Mouse (Mus musculus) frontal cortex, postnatal 14 days (tissue): ENCODE results near the gene Twist2.

Source experiments
- DNase-seq, 2 experiments: peaks; one replicate each; pipeline ENCODE4 v3.0.0; 2022; ENCODE audit warnings: low spot score in 2 of 2

The Twist2 gene

DNA sequence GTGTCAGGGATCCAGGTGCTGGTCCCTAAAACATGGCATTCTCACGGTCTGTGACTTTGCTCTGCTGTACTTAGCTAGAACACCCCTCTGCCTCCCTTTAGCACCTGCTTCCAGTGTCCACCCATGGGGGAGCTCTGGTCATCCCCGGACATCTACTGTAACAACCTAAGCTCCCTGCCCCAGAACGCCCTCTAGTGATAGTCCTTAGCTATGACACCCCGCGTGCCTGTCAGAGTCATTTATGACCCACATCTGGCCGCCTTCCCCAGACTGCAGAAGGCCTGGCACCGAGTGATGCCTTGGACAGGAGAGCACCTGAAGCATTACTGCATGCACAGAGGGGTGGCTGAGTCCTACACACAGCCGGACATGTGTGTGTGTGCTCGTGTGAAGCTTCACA lies 18.0 kb downstream of the Twist2 start:
- no peak for DNase-seq

DNA sequence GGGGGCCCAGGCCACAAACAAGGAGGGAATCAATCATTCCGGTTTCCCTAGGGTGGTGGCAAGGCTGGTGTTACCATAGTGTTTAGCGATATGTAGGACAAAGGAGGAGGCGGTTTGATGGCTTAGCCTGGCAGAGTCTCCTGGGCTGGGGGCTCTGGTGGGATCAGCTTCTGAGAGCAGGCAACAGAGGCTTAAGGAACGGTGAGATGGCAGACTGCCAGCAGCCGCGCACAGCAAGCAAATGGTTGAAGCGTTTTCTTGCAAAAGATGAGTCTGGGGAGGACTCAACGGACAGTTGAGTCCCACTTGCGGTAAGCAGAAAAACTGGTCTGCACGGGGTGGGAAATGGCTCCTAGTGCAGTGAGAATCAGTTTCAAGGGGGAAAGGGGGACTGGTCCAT lies 19.3 kb downstream of the Twist2 start:
- no peak for DNase-seq

DNA sequence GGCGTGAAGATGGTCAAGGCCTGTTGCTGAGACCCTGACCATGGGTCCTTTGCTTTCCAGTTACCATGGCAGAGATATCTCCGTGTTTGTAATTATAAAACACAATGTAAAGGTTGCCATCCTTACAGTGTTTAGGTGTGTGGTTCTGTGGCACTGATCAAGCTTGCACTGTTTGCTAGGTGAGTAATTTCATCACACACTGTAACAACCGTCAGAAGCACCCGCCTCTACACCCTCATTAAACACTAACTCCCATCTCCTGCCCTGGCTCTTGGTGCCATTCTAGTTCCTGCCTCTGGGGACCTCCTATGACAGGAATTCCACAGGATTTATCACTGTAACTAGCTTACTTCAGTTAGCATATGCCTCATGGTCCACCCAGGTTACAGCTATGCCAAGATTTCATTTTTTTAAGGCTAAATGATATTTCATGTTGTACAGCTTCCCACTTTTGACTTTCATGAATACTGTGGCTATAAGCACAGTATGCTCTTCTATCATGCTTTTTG lies 21.1 kb downstream of the Twist2 start:
- no peak for DNase-seq

DNA sequence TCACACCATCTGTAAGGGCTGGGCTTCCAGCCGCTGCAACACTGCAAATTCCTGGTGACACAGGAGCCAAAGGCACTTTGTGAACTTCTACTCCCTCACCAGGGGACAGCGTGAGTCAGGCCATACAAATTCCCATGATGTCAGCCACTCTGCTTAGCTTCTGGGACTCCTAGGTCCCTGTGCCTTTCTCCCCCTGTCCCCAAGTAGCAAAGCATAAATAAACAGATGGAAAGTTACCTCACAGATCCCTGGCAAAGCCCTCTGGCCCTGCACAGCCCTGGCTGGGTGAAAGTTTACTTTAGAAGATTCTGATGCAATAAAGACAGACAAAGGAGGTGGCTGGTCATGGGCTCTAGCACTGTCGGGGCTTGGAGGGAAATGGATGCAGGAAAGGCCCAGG lies 22.3 kb downstream of the Twist2 start:
- DNase-seq: no peak

DNA sequence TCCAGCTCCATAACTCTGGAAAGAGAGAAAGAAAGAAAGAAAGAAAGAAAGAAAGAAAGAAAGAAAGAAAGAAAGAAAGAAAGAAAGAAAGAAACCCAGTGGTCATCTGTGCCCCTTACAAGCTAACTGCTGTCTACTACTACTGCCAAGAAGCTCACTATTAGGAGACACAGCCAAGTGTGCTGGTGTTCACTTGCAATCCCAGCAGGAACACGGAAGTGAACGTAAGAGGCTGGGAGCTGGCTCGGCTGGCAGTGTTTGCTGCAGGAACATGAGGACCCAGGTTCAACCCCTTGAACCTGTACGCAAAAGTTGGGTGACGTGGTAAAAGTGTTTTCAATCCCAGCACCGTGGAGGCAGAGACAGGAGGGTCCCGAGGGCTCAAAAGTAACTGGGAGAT lies 22.7 kb downstream of the Twist2 start:
- no peak for DNase-seq

DNA sequence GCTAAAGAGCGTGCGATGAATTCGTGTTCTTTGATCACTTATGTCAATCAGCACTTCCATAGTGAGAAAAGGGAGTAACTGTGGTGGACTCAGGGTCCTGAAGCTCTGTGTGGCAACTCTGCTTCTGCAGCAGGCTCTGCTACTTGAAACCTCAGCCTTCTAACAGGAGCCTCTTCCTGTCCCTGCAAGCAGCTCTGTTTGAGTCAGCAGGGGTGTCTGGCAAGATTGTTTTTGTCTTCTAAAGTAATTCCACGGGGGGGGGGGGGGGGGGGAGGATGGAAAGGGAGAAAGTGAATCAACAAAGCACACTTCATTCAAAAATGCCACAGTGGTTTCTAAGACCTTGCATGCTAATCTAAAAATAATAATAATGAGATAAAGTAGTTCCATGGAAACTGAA lies 24.0 kb downstream of the Twist2 start:
- no peak for DNase-seq

DNA sequence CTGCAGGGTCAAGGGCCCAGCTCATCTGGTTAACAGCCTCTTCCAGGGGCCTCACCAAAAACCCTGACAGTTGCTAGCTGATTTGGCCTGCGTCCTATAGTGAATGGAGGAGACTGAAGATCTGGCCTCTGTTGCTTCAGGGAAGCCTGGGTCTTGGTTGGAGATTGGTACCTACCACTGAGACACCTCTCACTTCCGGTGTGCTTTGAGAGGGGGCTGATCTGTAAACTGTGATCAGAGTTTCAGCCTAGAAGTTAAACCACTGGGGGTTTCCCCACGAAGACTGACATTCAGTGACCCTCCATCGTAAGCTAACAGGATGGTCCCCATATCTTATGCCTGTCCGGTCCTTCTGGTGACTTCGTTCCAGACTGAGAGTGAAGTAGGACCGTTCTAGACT lies 30.7 kb downstream of the Twist2 start:
- no peak for DNase-seq

DNA sequence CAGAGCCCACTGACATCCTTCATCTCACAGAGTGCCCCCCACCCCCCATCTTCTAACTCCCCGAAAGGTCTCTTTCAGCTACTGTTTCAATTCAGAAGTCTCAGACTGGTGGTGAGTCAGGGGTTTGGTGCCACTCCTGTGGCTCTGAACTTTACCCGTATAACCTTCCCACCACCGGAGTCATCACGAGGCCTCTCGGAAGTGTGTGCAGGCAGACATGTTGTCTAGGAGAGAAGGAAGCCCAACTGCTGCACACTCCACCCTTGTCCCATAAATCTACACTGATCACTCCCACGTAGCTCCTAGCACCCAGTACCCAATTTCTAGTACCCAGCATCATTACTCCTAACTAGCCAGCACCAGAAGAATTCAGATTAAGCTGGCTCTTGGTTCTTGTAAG lies 38.3 kb downstream of the Twist2 start:
- DNase-seq: no peak

DNA sequence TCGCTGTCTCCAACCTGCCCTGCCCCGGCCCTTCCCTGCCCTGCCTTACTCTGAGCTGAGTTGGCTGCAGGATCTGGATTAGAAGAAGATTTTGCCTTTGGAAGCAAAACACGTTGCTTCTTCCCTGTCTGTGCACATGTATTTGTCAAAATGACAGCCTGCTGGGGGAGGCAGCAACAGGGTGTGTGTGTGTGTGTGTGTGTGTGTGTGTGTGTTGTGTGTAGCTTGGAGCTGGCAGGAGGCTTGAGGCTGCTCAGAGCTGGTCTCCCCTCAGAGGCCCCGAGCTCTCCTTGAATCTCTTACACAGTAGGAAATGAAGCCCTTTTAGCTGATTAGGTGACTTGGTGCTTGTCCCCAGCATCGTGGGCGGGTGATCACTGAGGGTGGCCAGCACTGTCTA lies 38.7 kb downstream of the Twist2 start:
- DNase-seq: peak in 1 of 2 experiments; percentile 22

DNA sequence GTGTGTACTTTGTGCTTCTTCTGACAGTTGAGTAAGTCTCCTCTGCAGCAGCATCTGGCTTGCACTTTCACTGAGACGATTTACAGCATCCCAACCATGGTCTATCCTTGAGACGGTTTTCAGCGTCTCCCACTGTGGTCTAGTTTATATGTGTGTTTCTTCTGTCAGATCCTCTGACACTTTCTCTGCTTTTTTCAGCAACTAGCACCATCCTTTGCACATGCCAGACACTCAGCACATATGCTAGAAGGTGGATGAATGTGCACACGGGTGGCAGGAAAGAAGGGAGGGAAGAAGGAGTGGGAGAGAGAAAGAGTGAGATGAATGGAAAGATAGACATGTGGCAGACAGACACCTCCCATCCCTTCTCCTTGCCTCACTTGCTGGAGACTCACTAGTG lies 43.0 kb downstream of the Twist2 start:
- no peak for DNase-seq

DNA sequence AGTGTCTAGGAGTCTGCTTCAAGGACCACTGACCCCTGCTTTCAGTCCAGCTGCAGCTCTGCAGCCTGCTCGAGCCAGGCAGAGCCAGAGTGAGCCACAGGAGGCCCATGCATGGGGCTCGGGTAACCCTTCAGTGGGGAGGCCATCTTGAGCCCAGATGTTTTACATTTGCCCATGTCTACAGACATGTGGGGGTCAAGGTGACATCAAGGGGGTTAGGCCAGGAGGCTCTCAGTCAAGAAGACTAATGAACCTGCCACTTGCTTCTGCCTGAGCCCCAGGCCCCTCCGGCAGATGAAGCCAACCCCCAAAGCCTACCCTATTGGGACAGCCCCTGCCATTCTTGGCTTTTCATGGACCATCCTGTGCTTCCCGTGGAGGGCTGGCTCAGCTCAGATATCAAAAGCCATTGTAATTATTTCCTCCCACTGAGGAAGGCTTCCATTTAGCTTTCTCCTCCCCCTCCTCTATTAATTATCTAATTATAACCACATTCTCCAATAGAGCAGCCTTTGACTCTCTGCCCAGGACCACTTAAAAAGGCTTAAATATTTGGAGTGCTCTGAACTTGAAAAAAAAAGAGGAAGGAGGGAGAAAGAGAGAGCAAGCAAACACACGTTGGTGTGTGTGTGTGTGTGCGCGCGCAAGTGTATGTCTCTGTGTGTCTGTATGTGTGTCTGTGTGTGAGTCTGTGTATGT lies 43.6 kb downstream of the Twist2 start:
- no peak for DNase-seq

DNA sequence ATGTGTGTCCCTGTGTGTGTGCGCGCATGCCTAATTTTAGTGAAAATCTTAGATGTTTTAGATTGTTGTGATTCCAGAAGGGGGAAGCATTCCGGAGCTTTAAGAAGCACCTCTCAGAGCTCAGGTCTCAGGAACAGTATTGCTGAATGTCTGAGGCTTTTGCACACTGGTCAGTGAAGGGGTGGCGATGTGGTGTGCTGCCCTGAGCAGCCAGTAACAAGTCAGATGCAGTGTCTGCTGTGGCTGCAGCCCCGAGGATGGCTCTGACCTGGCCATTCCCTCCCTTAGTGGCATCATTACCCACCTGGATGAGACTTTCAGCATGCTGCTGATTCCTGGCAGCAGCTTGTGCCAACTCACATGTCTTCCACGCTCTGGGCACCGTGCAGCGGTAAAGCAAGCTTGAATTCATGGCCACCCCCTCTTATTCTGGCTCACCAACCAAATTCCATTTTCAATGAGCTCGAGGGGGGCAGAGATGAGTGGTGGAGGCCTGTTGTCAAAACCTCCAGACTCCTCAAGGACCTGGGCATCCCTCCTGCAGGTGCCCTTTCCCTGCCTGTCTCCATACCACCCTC lies 44.2 kb downstream of the Twist2 start:
- no peak for DNase-seq

DNA sequence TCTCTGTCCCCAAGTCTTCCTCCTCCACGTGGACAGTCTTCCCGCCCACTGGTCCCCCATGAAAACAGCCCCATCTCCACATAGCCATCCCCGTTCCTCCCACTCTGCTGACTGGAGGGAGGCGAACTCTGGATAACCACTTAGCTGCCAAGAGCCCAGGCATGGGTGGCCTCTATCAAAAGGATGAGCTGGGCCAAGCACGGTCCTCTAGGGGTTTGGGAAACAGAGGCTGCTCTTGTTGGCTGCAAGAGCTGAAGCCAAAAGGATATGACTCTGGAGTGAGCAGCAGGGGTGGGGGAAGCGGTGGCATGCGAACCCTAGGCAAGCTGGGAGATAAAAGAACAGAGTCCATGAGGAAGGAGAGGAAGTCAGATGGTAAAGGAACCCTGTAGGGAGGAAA lies 50.0 kb downstream of the Twist2 start:
- DNase-seq: no peak

DNA sequence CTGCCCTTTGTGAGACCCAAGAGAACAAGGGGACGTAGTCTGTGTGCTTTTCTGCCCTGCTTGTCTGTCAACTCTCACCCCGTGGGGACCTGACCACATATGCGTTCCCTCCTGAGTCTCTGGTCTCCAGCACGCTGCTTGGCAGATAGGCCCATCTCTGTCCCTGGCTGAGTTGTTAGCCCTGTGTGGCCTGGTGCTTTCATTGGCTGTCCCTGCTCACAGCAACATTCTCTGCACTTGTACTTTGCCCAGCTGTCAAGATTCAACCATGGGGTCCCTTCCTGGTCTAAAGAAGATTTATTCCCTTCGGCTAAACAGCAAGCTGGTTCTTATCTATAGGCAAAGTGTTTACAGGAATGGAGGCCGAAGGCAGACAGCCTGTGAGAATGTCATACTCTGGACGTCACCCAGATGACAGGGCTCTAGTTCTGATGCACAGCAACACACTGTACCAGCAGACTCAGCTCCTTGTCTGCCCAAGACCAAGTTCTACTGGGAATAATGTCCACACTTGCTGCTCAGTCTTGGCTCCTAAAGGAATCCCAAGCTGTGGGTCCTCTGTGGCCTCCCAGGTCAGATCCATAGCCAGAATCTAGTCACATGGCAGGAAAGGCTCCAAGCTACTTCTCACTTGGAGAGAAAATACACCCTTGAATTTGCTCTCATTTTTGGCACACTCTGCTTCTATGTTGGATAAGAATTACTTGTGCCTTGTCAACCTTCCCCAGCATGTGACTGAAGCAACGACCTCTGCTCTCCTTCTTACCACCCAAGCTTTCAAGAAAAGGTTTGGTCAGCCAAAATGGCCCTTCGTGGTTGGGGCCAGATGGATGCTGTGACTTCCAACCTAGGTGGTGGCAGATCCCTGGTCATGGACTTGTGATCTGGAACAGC lies 55.8 kb downstream of the Twist2 start:
- no peak for DNase-seq

DNA sequence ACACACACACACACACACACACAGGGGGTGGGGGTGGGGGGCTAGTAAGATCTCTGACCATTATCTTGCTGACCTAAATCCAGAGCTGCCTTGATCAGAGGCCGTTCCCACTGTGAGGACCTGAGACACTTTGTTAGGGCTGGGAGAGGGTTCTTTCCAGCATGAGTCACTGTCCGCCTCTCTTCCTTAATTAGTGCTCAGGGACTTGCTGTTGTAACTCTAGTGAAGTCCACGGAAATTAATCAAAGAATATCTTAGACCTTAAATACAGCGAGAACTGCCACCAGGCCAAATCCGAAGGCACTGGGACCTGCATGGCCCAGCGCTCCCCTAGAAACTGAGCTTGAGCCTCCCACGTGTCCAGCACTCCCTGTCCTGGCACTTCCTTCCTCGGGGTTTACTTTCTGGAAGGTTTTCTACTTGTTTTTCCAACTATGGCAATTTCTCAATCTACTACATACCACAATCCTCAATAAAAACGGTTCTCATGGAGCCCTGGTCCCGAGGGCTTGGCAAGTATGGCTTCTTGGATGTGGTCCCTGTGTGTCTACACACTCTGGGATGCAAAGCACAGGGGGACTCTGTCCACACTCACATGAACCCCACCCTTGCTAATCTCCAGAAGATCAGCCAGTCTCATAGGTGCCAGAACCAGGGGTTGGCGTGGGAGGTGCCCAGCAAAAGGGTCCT lies 57.0 kb downstream of the Twist2 start:
- no peak for DNase-seq

DNA sequence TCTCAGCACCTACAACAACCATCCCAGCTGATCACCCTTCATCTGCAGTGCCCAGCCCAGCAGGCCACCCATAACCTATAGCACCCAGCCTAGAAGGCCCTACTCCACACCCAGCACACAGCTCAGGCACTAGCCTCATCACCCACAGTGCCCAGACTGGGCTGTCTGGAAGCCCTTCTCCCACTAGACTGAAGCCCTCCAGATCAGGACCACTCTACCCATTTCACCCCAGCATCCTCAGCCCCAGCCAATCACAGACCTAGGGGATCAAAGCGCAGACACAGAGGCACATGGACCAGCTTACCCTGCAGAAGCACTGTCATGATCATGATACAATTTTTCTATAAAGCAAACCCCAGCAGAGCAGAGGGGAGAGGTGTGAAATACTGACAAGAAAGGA lies 57.6 kb downstream of the Twist2 start:
- no peak for DNase-seq

DNA sequence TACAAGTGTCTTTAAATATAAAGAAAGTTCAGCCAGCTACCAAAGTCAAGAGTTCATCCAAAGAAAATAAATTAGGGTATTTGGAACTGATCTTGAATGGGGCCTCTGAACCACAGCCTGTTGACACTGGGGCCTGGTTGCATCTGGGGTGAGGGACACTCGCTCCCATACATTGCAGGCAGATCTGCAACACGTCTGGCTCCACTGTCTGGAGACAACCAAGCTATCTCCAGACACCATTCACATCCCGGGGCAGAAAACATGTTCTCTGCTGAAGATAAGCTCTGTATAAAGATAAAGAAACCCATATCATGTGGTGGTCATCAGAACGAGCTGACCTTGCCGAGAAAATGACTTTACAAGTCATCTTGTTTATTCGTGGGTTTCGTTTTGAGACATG lies 60.2 kb downstream of the Twist2 start:
- no peak for DNase-seq

DNA sequence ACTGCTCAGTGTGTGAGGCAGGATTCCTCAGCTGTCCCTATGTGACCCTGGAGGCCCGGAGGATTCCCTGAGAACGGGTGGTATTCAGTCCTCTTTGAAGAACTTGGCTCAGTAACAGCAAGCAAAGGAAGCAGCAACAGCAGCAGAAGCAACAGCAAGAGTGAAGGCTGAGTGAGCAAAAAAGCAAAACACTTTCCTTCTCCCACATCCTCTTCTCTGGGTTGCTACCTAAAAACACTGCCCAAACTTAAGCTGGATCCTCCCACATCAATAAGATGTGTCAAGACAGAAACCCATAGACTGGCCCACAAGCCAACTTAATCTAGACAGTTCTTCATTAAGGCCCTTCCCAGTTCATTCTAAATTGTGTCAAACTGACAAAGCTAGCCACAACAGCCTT lies 64.7 kb downstream of the Twist2 start:
- DNase-seq: no peak

DNA sequence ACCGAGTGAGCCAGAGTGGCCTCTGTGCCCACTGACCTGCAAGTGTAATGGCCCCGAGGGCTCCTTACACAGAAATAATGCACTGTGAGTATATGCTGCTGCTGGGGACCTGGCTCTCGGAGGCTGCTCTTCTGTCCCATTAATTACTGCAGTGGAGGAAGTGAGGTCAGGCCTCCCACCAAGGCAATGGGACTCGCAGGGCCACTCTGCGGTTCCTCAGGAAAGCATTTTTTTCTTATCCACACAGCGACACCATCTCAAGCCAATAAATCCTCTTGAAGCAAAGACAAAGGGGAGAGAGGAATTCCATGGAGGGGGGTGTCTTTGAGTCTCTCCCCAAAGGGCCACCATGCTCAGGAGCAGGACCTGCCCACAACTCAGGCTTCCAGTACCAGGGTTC lies 69.8 kb downstream of the Twist2 start:
- no peak for DNase-seq

DNA sequence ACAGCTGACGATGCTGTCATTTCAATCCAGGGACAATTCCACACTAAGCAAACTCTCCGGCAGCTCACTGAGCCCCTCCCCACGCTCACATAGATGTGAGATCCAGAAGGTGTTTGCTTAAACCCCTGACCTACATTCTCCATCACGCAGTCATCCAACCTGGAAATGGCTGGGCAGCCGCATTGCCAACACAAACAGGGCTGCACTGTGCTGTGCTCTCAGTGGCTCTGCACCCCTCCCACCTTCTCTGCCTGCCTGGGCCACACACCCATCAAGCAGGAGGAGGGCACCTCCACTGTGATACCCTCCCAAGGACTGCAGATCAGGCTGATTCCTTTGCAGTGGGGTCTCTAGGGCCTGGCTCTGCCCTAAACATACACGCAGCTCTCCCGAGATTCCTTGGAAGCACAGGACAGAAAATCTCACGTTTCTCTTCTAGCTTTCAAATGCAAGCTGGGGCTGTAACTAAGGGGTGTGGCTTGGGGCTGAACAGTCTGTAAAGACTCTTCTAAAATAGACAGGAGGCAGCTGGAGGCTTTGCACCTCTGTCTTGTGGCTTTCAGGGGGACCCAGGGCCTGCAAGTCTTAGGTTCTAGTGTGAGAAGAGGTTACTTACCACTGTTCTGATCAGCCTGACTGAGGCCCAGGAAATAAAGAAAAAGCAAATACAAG lies 71.3 kb downstream of the Twist2 start:
- no peak for DNase-seq

DNA sequence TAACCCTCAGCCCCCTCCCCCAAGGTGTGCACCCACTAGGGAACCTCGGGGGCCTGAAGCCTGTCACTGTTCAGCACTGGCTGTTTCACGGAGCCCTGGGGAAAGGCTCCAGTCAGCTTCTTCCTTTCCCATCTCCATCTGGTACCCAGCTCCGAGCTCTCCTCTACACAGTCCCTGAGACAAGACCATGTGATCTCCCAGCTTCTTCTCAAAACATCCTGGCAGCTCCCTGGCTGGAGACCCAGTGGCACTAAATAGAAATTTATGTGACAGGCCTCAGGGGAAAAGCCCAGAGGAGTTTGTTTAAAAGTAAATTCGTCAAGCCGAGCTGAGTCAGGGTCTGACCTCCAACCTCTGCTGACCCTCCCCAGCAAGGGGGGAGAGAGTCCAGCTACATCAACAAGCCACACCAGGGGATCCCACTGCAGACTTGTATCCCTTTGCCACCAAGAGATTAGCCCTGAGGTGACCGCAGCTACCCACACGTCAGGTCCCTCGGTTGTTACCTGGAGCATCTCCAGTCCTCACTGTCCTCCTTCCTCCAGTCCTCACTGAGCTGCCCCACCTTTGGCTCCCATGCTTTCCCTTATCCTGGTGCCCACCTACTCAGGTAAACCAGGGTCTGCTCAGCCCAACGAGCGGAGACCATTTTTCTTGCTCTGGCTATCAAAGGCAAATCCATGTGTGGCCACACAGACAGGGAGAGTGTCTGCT lies 72.5 kb downstream of the Twist2 start:
- DNase-seq: no peak
